Mouse (Mus musculus) G1E (cell line): Measurements from ENCODE around the gene Skp2. TPM values are rescaled to one million over a fixed set of nuclear protein-coding genes. Genes with fewer than 3 reads are reported as not detected.

Experiments
- ATAC-seq: 2 replicates; pipeline ENCODE4 v1.8.0; 2016; ENCODE audit warnings: mild to moderate bottlenecking; ENCODE audit not compliant: insufficient number of reproducible peaks, poor library complexity, low FRiP score, severe bottlenecking; ENCODE audit errors: extremely low read depth
- DNase-seq: peaks from one replicate; pipeline ENCODE4 v3.0.0; 2012; ENCODE audit warnings: low spot score
- H3K27me3 ChIP-seq: 2 replicates; pipeline ENCODE4 v1.6.1; 2012; ENCODE audit warnings: mild to moderate bottlenecking, low read length, inconsistent platforms; ENCODE audit not compliant: insufficient read depth
- H3K36me3 ChIP-seq: replicated peaks from 2 replicates; pipeline ENCODE3; 2012; ENCODE audit warnings: mild to moderate bottlenecking, inconsistent platforms
- H3K4me1 ChIP-seq: 2 replicates; pipeline ENCODE4 v1.6.1; 2012; ENCODE audit warnings: low read depth, low read length, inconsistent platforms, mixed read lengths; ENCODE audit not compliant: insufficient read depth
- H3K4me3 ChIP-seq: 2 replicates; pipeline ENCODE4 v1.5.1; 2012; ENCODE audit warnings: low read depth, mild to moderate bottlenecking, inconsistent platforms, low read length, moderate library complexity, mixed read lengths
- H3K9me3 ChIP-seq: replicated peaks from 2 replicates; pipeline ENCODE4 v1.6.1; 2012; ENCODE audit warnings: inconsistent platforms
- CTCF ChIP-seq: IDR thresholded peaks from 2 replicates; pipeline ENCODE4 v1.5.1; 2012; ENCODE audit warnings: low read depth, low read length, inconsistent platforms, mixed read lengths
- GATA1 ChIP-seq: IDR thresholded peaks from 2 replicates; pipeline ENCODE4 v1.6.1; 2012; ENCODE audit warnings: borderline replicate concordance, low read length, inconsistent platforms, mixed read lengths
- GATA2 ChIP-seq: IDR thresholded peaks from 2 replicates; pipeline ENCODE4 v1.6.1; 2012; ENCODE audit warnings: low read depth, low read length, inconsistent platforms, borderline replicate concordance
- POLR2AphosphoS5 ChIP-seq: IDR thresholded peaks from 2 replicates; pipeline ENCODE4 v1.6.1; 2012; ENCODE audit warnings: low read depth, low read length, inconsistent platforms; ENCODE audit not compliant: insufficient replicate concordance
- TAL1 ChIP-seq: conservative IDR thresholded peaks from 2 replicates; pipeline ENCODE4 v1.6.1; 2012; ENCODE audit warnings: low read depth, low read length, inconsistent platforms, mixed read lengths
- polyA plus RNA-seq: library from polyadenylated mRNA; stranded (reverse); fragments of >175 nt; gene quantifications from 2 replicates; pipeline ENCODE4 v1.2.3, GENCODE M21; 2012
- total RNA-seq, 2 experiments: library from RNA; stranded (forward) in 1 of 2; stranded (reverse) in 1 of 2; fragments of 200-1000 nt in 1 of 2; fragments of >200 nt in 1 of 2; fragmentation: Nextera tagmentation in 1 of 2; gene quantifications; 2 replicates each; pipeline ENCODE4 v1.2.3; 2014 to 2017

The Skp2 gene
- total and polyA plus RNA-seq, 3 experiments = 10.2 to 35.3 (median 28.7) TPM

GRCm38 (mm10) chr15:9080206-9080605 is 75.0 kb downstream of the Skp2 start:
- Histone ChIP-seq H3K4me3 (peak overlapping the region; percentile 42; the same call in 1 of the 2 replicates), H3K36me3 (peaks cover 67% of the 10 kb centered on the region), H3K27me3 (no peaks in the 10 kb centered on the region), H3K9me3 (no peaks in the 10 kb centered on the region), H3K4me1 (peaks cover 79% of the 10 kb centered on the region)
- ATAC-seq (peak; percentile 47), DNase-seq (no peak)
- TF ChIP-seq GATA2 (no peak), TAL1 (peak; percentile 57)

DNA sequence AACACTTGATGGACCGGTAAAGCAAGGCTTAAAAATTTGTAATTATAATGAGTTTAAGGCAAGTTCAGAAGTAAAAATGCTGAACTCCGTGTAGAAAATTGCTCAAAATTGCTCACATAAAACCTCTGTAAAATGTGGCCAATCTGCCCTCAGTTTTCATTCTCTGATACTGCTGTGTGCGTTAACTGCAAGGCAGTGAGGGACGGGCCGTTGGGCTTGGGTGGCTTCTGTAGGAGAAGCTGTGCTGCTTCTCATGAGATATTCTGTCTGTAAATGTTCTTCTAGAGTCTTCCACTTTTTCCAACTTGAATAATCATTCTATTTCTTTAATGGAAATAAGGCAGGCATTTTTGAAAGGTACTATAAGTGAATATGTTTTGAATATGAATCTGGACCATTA is 75.6 kb downstream of the Skp2 start:
- Histone ChIP-seq H3K4me1 (peaks cover 78% of the 10 kb centered on the region), H3K4me3 (peak overlapping the region; percentile 51; the same call in 1 of the 2 replicates), H3K36me3 (peaks cover 63% of the 10 kb centered on the region), H3K27me3 (no peaks in the 10 kb centered on the region), H3K9me3 (no peaks in the 10 kb centered on the region)
- DNase-seq (no peak), ATAC-seq (no peak)
- TF ChIP-seq GATA2 = no peak
- no peak for TF ChIP-seq CTCF

DNA sequence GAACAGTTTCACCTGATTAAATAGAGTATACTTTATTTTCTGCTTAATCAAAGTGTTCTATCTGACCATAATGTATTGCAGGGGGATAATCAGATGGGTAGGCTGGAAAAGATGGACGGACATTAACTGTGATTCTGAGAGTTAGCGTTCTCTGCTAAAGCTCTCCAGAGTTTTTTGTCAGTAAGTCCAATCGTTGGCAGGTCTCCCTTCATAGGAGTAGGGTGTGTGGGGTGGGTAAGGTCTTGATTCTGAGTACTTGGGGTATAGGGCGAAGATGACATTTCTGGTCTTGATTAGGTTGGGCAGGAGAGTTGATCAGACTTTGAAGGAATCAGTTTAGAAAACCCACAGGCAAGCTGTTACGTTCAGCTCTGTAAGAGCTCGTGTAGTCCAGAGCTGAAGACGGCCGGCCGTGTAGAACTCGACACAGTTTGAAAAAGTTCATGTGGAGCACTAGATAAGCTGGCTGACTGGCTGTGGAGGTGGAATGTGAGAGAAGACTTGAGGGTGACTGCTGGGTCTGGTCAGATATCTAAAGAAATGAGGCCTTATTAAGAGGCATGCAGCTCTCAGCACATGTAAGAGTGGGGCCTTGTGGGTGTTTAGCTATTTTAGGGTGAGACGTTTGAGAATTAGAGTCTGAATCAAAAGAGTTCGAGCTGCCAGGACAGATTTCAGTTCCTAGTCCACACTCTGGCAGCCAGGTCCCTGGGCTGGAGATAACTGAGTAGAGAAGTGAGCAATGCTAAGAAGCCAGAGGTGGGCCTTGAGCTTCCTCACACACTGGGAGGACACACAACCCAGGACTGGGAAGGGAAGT is 76.5 kb downstream of the Skp2 start:
- peak overlapping the region; percentile 51; the same call in 1 of the 2 replicates for H3K4me3 ChIP-seq
- H3K27me3 ChIP-seq = no peaks in the 10 kb centered on the region
- TF ChIP-seq GATA1 = no peak
- no peak for TF ChIP-seq GATA2
- TF ChIP-seq POLR2AphosphoS5 = no peak
- TF ChIP-seq CTCF = no peak
- TF ChIP-seq TAL1 = peak; percentile 17; the same call in 1 of the 2 replicates
- peaks cover 82% of the 10 kb centered on the region for H3K4me1 ChIP-seq
- no peaks in the 10 kb centered on the region for H3K9me3 ChIP-seq
- ATAC-seq (peak; percentile 46), DNase-seq (no peak)
- peaks cover 54% of the 10 kb centered on the region for H3K36me3 ChIP-seq

- no peak for ATAC-seq
Measured at GRCm38 (mm10) chr15:9075608-9076200, 79.5 kb downstream of the Skp2 start.

DNA sequence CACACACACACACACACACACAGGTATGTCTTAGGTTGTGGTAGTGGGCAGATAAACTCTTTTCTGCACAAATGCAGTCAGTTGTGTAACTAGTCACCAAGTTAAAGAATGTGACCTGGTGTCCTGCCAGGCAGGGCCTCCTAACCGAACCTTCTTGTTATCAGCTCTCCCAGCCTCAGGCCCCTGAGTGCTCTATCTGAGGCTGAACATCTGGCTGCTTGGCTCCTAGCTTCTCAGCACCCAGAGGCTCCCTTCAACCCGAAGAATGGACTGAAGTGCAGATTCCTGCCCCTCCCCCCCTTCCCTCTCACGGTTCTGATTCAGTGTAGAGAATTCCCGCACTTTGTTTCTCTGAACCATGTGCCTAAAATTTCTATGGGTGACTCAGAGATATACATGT is 80.6 kb downstream of the Skp2 start:
- H3K4me3 ChIP-seq = peak overlapping the region; percentile 35; the same call in 1 of the 2 replicates
- H3K9me3 ChIP-seq = no peaks in the 10 kb centered on the region
- DNase-seq = peak; percentile 77
- peak; percentile 73 for ATAC-seq
- H3K36me3 ChIP-seq = peaks cover 29% of the 10 kb centered on the region
- peaks cover 63% of the 10 kb centered on the region for H3K4me1 ChIP-seq
- H3K27me3 ChIP-seq = no peaks in the 10 kb centered on the region
- TF ChIP-seq GATA2 = 0 out of 2 replicates have a peak, but pooled peaks have one; percentile 34
- TF ChIP-seq TAL1 = peak; percentile 99
- no peak for TF ChIP-seq CTCF

More at GRCm38 (mm10) chr15:9075608-9076200, 79.5 kb downstream of the Skp2 start:
- H3K9me3 ChIP-seq = no peaks in the 10 kb centered on the region
- peaks cover 29% of the 10 kb centered on the region for H3K36me3 ChIP-seq
- H3K27me3 ChIP-seq = no peaks in the 10 kb centered on the region
- peak overlapping the region; percentile 67 for H3K4me3 ChIP-seq
- DNase-seq = no peak
- TF ChIP-seq TAL1 = no peak
- peaks cover 60% of the 10 kb centered on the region for H3K4me1 ChIP-seq

DNA sequence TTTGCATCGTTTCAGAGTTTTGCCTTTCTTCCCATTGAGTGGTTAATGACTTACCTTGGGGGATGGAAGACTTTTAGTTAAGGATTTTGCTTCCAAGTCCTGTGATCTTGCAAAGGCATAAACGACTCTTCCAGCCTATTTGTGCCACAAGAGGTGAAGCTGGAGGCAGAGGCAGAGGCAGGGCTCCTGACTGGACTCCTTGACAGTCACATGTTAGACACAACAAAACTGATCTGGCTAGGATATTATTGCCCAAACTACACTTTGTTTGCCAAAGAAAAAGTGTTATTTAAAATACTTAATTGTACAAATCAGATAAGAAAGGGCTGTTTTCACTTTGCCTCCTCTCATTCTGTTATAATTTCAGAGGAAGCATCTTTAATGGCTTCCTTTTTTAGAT is 81.1 kb downstream of the Skp2 start:
- H3K4me3 ChIP-seq = peak overlapping the region; percentile 96
- H3K4me1 ChIP-seq = peaks cover 63% of the 10 kb centered on the region
- ATAC-seq = no peak
- no peaks in the 10 kb centered on the region for H3K27me3 ChIP-seq
- TF ChIP-seq GATA1 (no peak), GATA2 (no peak), CTCF (no peak), TAL1 (no peak)
- no peaks in the 10 kb centered on the region for H3K9me3 ChIP-seq
- peaks cover 27% of the 10 kb centered on the region for H3K36me3 ChIP-seq
- DNase-seq = no peak

DNA sequence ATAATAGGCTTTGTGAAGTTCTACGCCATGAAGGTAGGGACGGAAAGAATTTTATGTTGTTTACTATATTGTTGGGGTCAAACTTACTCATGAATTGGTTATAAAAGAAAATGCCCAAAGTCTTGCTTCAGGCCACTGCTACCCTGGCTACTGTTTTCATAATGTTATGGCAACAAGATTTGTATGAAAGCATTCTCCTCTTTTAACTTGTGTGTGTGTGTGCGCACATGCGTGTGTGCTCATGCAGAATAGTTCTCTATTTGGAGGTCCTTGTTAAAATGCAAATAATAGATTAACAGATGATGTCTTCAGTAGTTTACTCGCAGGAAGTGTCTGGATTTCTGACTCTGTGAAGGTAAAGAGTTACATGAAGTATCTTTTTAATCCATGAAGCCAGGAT is 81.5 kb downstream of the Skp2 start:
- H3K4me1 ChIP-seq = peaks cover 63% of the 10 kb centered on the region
- TF ChIP-seq GATA2 (no peak), GATA1 (no peak), CTCF (no peak), POLR2AphosphoS5 (no peak), TAL1 (no peak)
- ATAC-seq (no peak), DNase-seq (no peak)
- H3K36me3 ChIP-seq = peaks cover 25% of the 10 kb centered on the region
- peak overlapping the region; percentile 96 for H3K4me3 ChIP-seq
- no peaks in the 10 kb centered on the region for H3K9me3 ChIP-seq
- H3K27me3 ChIP-seq = no peaks in the 10 kb centered on the region
